Mouse (Mus musculus) layer of hippocampus, adult 2 months (tissue): ENCODE measurements around the gene Vgf. TPM values are rescaled to one million over a fixed set of nuclear protein-coding genes. Genes with fewer than 3 reads are reported as not detected.

Experiments
- DNase-seq, 2 experiments: peaks; one replicate each; pipeline ENCODE4 v3.0.0; 2022; ENCODE audit warnings: low spot score in 2 of 2
- H3K27ac ChIP-seq: fragments of 200-600 bp; 2 replicates; pipeline ENCODE4 v1.8.1; 2022
- H3K4me3 ChIP-seq: fragments of 200-600 bp; 2 replicates; pipeline ENCODE4 v1.8.1; 2022; ENCODE audit warnings: mild to moderate bottlenecking
- CTCF ChIP-seq: fragments of 200-600 bp; conservative IDR thresholded peaks from 2 replicates; pipeline ENCODE4 v1.8.1; 2022; ENCODE audit warnings: antibody characterized with exemption, mild to moderate bottlenecking, moderate library complexity
- total RNA-seq, 2 experiments: library from RNA; stranded (reverse); gene quantifications; 2 replicates each; pipeline ENCODE4 v1.2.3; 2021

Vgf gene
- total RNA-seq, 2 experiments from 2014 or later = 180 to 212 TPM

GRCm38 (mm10) chr5:137065454-137065853, 39.3 kb downstream of the Vgf start:
- DNase-seq = no peak
- Histone ChIP-seq H3K4me3 (no peak overlapping the region), H3K27ac (no peak overlapping the region)
- TF ChIP-seq CTCF = no peak

GRCm38 (mm10) chr5:137065923-137066322, 39.7 kb downstream of the Vgf start:
- DNase-seq = no peak

GRCm38 (mm10) chr5:137068711-137069110, 42.5 kb downstream of the Vgf start:
- Histone ChIP-seq H3K27ac (no peak overlapping the region), H3K4me3 (no peak overlapping the region)
- TF ChIP-seq CTCF = no peak
- DNase-seq = no peak

More at GRCm38 (mm10) chr5:137065923-137066322, 39.7 kb downstream of the Vgf start:
- TF ChIP-seq CTCF = peak; percentile 45
- Histone ChIP-seq H3K4me3 (no peak overlapping the region), H3K27ac (no peak overlapping the region)

GRCm38 (mm10) chr5:137070881-137071605, 44.9 kb downstream of the Vgf start:
- no peak for TF ChIP-seq CTCF
- no peak overlapping the region for H3K27ac ChIP-seq
- H3K4me3 ChIP-seq = no peak overlapping the region
- DNase-seq = no peak

GRCm38 (mm10) chr5:137072079-137072960, 46.1 kb downstream of the Vgf start, which contains the start of gene Serpine1:
TSS of gene Serpine1 (minus strand) at chr5:137072268.
- no peak within 1 kb of the TSS; the same call in 1 of the 2 replicates for H3K4me3 ChIP-seq
- peak within 1 kb of the TSS; percentile 36; the same call in 1 of the 2 replicates for H3K27ac ChIP-seq
- DNase-seq = peak in 1 of 2 experiments; percentile 48
- TF ChIP-seq CTCF = no peak

GRCm38 (mm10) chr5:137073141-137073540, 46.9 kb downstream of the Vgf start:
- TF ChIP-seq CTCF = no peak
- no peak overlapping the region for H3K4me3 ChIP-seq
- H3K27ac ChIP-seq = peak overlapping the region; percentile 36; the same call in 1 of the 2 replicates
- no peak for DNase-seq

GRCm38 (mm10) chr5:137074191-137074651, 48.0 kb downstream of the Vgf start:
- TF ChIP-seq CTCF = no peak
- H3K4me3 ChIP-seq = no peak overlapping the region
- DNase-seq = no peak
- H3K27ac ChIP-seq = peak overlapping the region; percentile 18; the same call in 1 of the 2 replicates

- TF ChIP-seq CTCF = no peak
- Histone ChIP-seq H3K27ac (no peak overlapping the region), H3K4me3 (no peak overlapping the region)
- DNase-seq = no peak
Measured at GRCm38 (mm10) chr5:137075726-137076125, 49.5 kb downstream of the Vgf start.

GRCm38 (mm10) chr5:137076191-137076930, 50.2 kb downstream of the Vgf start:
- H3K4me3 ChIP-seq = no peak overlapping the region
- DNase-seq = no peak
- no peak overlapping the region for H3K27ac ChIP-seq
- no peak for TF ChIP-seq CTCF

GRCm38 (mm10) chr5:137077187-137077586, 51.0 kb downstream of the Vgf start:
- no peak for DNase-seq
- no peak overlapping the region for H3K4me3 ChIP-seq
- TF ChIP-seq CTCF = no peak
- H3K27ac ChIP-seq = no peak overlapping the region

- no peak for TF ChIP-seq CTCF
- Histone ChIP-seq H3K4me3 (no peak overlapping the region), H3K27ac (no peak overlapping the region)
- no peak for DNase-seq
Measured at GRCm38 (mm10) chr5:137078041-137078440, 51.8 kb downstream of the Vgf start.

- no peak overlapping the region for H3K27ac ChIP-seq
- no peak for TF ChIP-seq CTCF
- H3K4me3 ChIP-seq = no peak overlapping the region
- no peak for DNase-seq
Measured at GRCm38 (mm10) chr5:137078616-137079015, 52.4 kb downstream of the Vgf start.
